Mouse (Mus musculus): Measurements from ENCODE around the gene Eif4h. TPM values are rescaled to one million over a fixed set of nuclear protein-coding genes. Genes with fewer than 3 reads are reported as not detected.
A peak's percentile ranks its signal among the peaks of the same experiment; 100 is the strongest.

Eif4h gene
- polyA plus RNA-seq, 1 experiment from 2014 or later = 532 TPM

- Histone ChIP-seq H3K9me3 (no peaks in the 10 kb centered on the region), H3K9ac (no peak overlapping the region), H3K4me2 (no peak overlapping the region), H3K27me3 (no peaks in the 10 kb centered on the region), H3K36me3 (peaks cover 59% of the 10 kb centered on the region), H3K27ac (no peak overlapping the region), H3K4me1 (no peaks in the 10 kb centered on the region), H3K4me3 (no peak overlapping the region)
- no peak for ATAC-seq (ENCODE audit: borderline replicate concordance, extremely low read depth, low FRiP score, low TSS enrichment)
- 80% methylated on average over 10 of the region's 10 CpGs for WGBS
Observed at GRCm38 (mm10) chr5:134597711-134598110, 41.6 kb downstream of the Eif4h start.

- peaks cover 84% of the 10 kb centered on the region for H3K36me3 ChIP-seq
- no peak for ATAC-seq (ENCODE audit: borderline replicate concordance, extremely low read depth, low FRiP score, low TSS enrichment)
- H3K4me1 ChIP-seq = no peaks in the 10 kb centered on the region
- no peak overlapping the region for H3K4me3 ChIP-seq
- no peak overlapping the region for H3K27ac ChIP-seq
- H3K9ac ChIP-seq = no peak overlapping the region
- WGBS = 69% methylated on average over 9 of the region's 9 CpGs
- H3K9me3 ChIP-seq = no peaks in the 10 kb centered on the region
- H3K27me3 ChIP-seq = no peaks in the 10 kb centered on the region
- no peak overlapping the region for H3K4me2 ChIP-seq
Observed at GRCm38 (mm10) chr5:134593093-134593492, 46.2 kb downstream of the Eif4h start.

GRCm38 (mm10) chr5:134592026-134592581 is 47.2 kb downstream of the Eif4h start:
- no peaks in the 10 kb centered on the region for H3K9me3 ChIP-seq
- H3K9ac ChIP-seq = no peak overlapping the region
- H3K27me3 ChIP-seq = no peaks in the 10 kb centered on the region
- H3K4me2 ChIP-seq = no peak overlapping the region
- 91% methylated on average over 11 of the region's 11 CpGs for WGBS
- H3K4me3 ChIP-seq = no peak overlapping the region
- no peak overlapping the region for H3K27ac ChIP-seq
- peaks cover 80% of the 10 kb centered on the region for H3K36me3 ChIP-seq
- H3K4me1 ChIP-seq = no peaks in the 10 kb centered on the region
- no peak for ATAC-seq (ENCODE audit: borderline replicate concordance, extremely low read depth, low FRiP score, low TSS enrichment)

- H3K27me3 ChIP-seq = no peaks in the 10 kb centered on the region
- H3K36me3 ChIP-seq = peaks cover 63% of the 10 kb centered on the region
- H3K9ac ChIP-seq = no peak overlapping the region
- no peak overlapping the region for H3K27ac ChIP-seq
- no peaks in the 10 kb centered on the region for H3K4me1 ChIP-seq
- no peak overlapping the region for H3K4me3 ChIP-seq
- 86% methylated on average over 3 of the region's 3 CpGs for WGBS
- H3K9me3 ChIP-seq = no peaks in the 10 kb centered on the region
- H3K4me2 ChIP-seq = no peak overlapping the region
- no peak for ATAC-seq (ENCODE audit: borderline replicate concordance, extremely low read depth, low FRiP score, low TSS enrichment)
Observed at GRCm38 (mm10) chr5:134589900-134590299, 49.4 kb downstream of the Eif4h start.

GRCm38 (mm10) chr5:134584798-134585197 is 54.5 kb downstream of the Eif4h start:
- H3K27me3 ChIP-seq = no peaks in the 10 kb centered on the region
- H3K4me2 ChIP-seq = no peak overlapping the region
- H3K9me3 ChIP-seq = no peaks in the 10 kb centered on the region
- no peak overlapping the region for H3K9ac ChIP-seq
- H3K4me3 ChIP-seq = no peak overlapping the region
- no peak for ATAC-seq (ENCODE audit: borderline replicate concordance, extremely low read depth, low FRiP score, low TSS enrichment)
- H3K4me1 ChIP-seq = peaks cover 14% of the 10 kb centered on the region
- H3K27ac ChIP-seq = no peak overlapping the region
- WGBS = 85% methylated on average over 5 of the region's 5 CpGs
- peaks cover 19% of the 10 kb centered on the region; the same call in 1 of the 2 replicates for H3K36me3 ChIP-seq

- 67% methylated on average over 3 of the region's 3 CpGs for WGBS
- Histone ChIP-seq H3K9me3 (no peaks in the 10 kb centered on the region), H3K9ac (peak overlapping the region; percentile 98; the same call in 1 of the 2 replicates), H3K36me3 (peaks cover 15% of the 10 kb centered on the region; the same call in 1 of the 2 replicates), H3K4me1 (peaks cover 14% of the 10 kb centered on the region), H3K4me2 (peak overlapping the region; percentile 80), H3K27ac (no peak overlapping the region), H3K4me3 (peak overlapping the region; percentile 79), H3K27me3 (no peaks in the 10 kb centered on the region)
- ATAC-seq (ENCODE audit: borderline replicate concordance, extremely low read depth, low FRiP score, low TSS enrichment) = no peak
Observed at GRCm38 (mm10) chr5:134583884-134584213, 55.4 kb downstream of the Eif4h start.

- H3K4me2 ChIP-seq = peak overlapping the region; percentile 80
Observed at GRCm38 (mm10) chr5:134583006-134583883, 56.0 kb downstream of the Eif4h start.

GRCm38 (mm10) chr5:134582221-134582907 is 56.9 kb downstream of the Eif4h start:
- whole genome bisulfite sequencing = 7% methylated on average over 29 of the region's 30 CpGs
- H3K27ac ChIP-seq = 0 out of 2 replicates have a peak overlapping the region, but pooled peaks have one; percentile 49

More at GRCm38 (mm10) chr5:134583006-134583883, 56.0 kb downstream of the Eif4h start:
- Histone ChIP-seq H3K9ac (peak overlapping the region; percentile 98), H3K4me1 (peaks cover 14% of the 10 kb centered on the region), H3K27me3 (no peaks in the 10 kb centered on the region), H3K9me3 (no peaks in the 10 kb centered on the region), H3K4me3 (peak overlapping the region; percentile 79), H3K36me3 (peaks cover 9% of the 10 kb centered on the region; the same call in 1 of the 2 replicates), H3K27ac (0 out of 2 replicates have a peak overlapping the region, but pooled peaks have one; percentile 49)
- 22% methylated on average over 15 of the region's 15 CpGs for WGBS
- ATAC-seq (ENCODE audit: borderline replicate concordance, extremely low read depth, low FRiP score, low TSS enrichment) = no peak

GRCm38 (mm10) chr5:134581146-134581545 is 58.1 kb downstream of the Eif4h start, which contains the start of gene Rfc2:
Gene Rfc2, plus strand, starts transcription at chr5:134581366.
- Histone ChIP-seq H3K4me2 (no peak within 1 kb of the TSS), H3K27ac (no peak within 1 kb of the TSS), H3K9me3 (no peaks in the 10 kb centered on the region), H3K36me3 (no peaks in the 10 kb centered on the region), H3K9ac (0 out of 2 replicates have a peak within 1 kb of the TSS, but pooled peaks have one; percentile 11), H3K4me1 (peaks cover 14% of the 10 kb centered on the region), H3K27me3 (no peaks in the 10 kb centered on the region), H3K4me3 (no peak within 1 kb of the TSS)
- no peak for ATAC-seq (ENCODE audit: borderline replicate concordance, extremely low read depth, low FRiP score, low TSS enrichment)
- 72% methylated on average over 5 of the region's 5 CpGs for WGBS

More at GRCm38 (mm10) chr5:134582221-134582907, 56.9 kb downstream of the Eif4h start:
- H3K9ac ChIP-seq = peak overlapping the region; percentile 98
- peak overlapping the region; percentile 79 for H3K4me3 ChIP-seq
- H3K4me2 ChIP-seq = peak overlapping the region; percentile 80
- peaks cover 6% of the 10 kb centered on the region; the same call in 1 of the 2 replicates for H3K36me3 ChIP-seq
- no peaks in the 10 kb centered on the region for H3K9me3 ChIP-seq
- H3K27me3 ChIP-seq = no peaks in the 10 kb centered on the region
- H3K4me1 ChIP-seq = peaks cover 14% of the 10 kb centered on the region
- ATAC-seq (ENCODE audit: borderline replicate concordance, extremely low read depth, low FRiP score, low TSS enrichment) = peak; percentile 94

GRCm38 (mm10) chr5:134579135-134579534 is 60.2 kb downstream of the Eif4h start:
- Histone ChIP-seq H3K4me1 (peaks cover 12% of the 10 kb centered on the region), H3K9ac (no peak overlapping the region), H3K27ac (no peak overlapping the region), H3K4me2 (no peak overlapping the region), H3K9me3 (no peaks in the 10 kb centered on the region), H3K36me3 (no peaks in the 10 kb centered on the region), H3K27me3 (no peaks in the 10 kb centered on the region), H3K4me3 (no peak overlapping the region)
- ATAC-seq (ENCODE audit: borderline replicate concordance, extremely low read depth, low FRiP score, low TSS enrichment) = no peak
- 70% methylated on average over 3 of the region's 3 CpGs for WGBS

- Histone ChIP-seq H3K27ac (no peak overlapping the region), H3K27me3 (no peaks in the 10 kb centered on the region), H3K9me3 (no peaks in the 10 kb centered on the region), H3K4me1 (peaks cover 8% of the 10 kb centered on the region), H3K4me3 (no peak overlapping the region), H3K4me2 (no peak overlapping the region), H3K9ac (no peak overlapping the region), H3K36me3 (no peaks in the 10 kb centered on the region)
- no peak for ATAC-seq (ENCODE audit: borderline replicate concordance, extremely low read depth, low FRiP score, low TSS enrichment)
- WGBS = 74% methylated on average over 7 of the region's 7 CpGs
Observed at GRCm38 (mm10) chr5:134577534-134577933, 61.8 kb downstream of the Eif4h start.

All from lung, embryonic 15.5 days (tissue).